Mouse (Mus musculus) thymus, adult 18-20 months (tissue): Measurements from ENCODE around the gene Zbtb25.

ENCODE experiments used
- DNase-seq, 2 experiments: peaks; one replicate each; pipeline ENCODE4 v3.0.0; 2022; ENCODE audit warnings: mixed read lengths in 2 of 2

Zbtb25 gene

DNA sequence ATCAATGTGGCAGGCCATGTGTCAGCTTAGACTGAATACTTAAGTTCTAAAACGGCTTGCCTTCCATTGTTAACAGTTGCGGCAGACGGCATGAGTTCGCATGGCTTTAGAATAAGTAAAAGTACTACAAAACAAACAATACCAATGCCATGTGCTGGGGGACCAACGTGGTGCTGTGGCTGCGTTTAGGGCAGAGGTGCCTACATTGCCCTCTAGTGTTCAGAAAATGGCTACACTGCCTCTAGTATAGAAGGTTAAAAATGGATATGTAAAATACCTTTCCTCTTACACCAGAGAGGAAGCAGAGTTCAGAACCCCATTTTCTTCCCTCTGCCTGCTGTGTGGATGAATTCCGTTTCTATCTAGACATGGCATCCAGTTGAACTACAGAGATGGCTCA, 7.2 kb upstream of the Zbtb25 start:
- no peak for DNase-seq

DNA sequence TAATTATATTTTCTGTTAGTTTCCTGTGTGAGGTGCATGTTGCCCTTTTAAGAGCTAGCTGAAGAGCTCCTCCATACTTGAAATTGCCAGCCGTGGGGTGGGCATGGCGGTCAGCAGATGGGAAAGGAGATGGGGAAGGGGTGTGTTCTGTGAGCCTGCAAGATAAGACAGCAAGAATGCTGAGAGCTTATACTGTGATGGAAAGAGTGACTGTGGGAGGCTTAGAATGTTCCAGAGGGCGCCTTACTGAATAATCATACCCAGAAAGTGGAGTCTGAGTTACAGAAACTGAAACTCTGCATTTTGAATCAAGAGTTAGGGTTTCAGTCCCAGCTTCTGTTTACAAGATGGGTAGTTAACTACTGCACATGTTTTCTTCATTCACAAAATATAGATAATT, 6.1 kb upstream of the Zbtb25 start:
- DNase-seq = no peak

DNA sequence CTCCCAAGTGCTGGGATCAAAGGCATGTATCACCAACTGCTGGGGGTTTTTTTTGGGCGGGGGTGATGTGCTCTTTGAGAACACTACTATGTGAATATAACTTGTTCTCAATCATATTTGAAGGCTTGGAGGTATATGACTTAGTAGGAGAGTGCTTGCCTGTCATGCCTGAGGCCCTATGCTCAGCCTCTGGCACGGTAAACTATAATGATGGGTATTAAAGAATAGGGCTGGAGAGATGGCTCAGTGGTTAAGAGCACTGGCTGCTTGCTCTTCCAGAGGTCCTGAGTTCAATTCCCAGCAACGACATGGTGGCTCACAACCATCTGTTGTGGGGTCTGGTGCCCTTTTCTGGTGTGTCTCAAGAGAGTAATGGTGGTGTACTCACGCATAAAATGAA, 5.5 kb upstream of the Zbtb25 start:
- DNase-seq = no peak

DNA sequence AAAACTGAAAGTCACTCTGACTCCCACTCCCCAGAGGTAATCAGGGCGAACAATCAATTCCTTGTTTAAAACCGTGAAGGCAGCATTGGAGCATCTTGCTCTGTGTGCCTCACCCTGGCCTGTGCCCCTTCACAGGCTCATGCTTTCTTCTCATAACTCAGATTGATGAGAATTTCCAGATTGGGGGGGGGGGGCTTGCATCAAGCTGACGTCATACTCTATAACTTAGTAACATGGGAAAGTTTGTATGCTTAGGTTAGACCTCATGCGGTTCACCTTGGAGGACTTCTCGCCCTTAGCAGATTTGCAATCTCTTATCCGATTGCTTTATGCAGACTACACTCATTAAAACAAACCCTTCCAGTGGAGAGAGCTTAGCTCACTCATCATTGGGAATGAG, 4.6 kb upstream of the Zbtb25 start:
- DNase-seq = no peak

DNA sequence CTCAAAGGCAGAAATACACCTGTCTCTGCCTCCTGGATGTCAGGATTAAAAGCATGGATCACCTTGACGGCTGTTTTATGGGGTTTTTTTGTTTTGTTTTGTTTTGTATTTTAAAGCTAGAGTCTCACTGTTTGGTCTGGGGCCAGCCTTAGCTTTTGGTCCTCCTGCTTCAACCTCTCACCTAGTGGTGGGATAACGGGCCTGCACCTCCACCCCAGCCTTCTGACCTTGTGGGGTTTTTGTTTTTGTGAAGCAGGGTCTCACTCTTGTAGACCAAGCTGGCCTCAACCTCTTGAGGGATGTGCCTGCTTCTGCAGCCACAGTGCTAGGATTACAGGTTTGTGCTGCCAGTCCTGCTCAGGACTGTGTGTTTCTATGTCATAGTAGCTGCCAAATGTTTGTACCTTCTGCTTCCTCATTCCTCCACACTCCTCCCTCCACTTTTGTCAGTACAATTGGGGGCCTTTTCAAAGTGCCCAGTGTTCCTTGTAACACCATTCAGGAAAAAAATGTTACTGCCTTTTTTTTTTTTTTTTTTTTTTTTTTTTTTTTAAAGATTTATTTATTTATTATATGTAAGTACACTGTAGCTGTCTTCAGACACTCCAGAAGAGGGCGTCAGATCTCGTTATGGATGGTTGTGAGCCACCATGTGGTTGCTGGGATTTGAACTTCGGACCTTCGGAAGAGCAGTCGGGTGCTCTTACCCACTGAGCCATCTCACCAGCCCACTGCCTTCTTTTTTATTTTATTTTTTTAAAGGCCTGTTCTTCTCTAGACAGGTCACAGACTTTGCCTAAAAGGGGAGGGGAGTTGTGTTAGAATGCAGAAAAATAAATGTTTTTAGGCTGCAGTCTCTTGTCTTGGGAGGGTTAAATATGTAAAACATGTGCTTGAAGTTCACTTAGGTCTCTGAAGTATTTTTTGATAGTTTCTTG, 3.7 kb upstream of the Zbtb25 start:
- DNase-seq = no peak

DNA sequence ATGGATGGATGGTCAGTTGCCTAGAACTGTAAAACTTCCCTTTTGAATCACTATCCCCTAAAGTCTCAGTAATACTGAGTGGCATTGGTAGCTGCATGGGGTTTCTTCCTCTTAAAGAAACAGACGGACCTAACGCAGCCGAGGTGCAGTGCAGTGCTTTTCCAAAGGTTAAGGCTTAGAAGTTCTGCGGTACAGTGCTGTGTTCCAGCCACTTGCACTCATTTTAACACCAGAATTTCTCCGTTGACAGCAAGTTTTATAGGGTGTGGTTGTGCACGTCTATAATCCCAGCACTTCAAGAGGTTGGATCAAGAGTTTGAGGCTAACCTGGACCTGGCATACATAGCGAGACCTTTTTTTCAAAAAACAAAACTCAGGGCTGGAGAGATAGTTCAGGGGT, 2.6 kb upstream of the Zbtb25 start:
- no peak for DNase-seq

DNA sequence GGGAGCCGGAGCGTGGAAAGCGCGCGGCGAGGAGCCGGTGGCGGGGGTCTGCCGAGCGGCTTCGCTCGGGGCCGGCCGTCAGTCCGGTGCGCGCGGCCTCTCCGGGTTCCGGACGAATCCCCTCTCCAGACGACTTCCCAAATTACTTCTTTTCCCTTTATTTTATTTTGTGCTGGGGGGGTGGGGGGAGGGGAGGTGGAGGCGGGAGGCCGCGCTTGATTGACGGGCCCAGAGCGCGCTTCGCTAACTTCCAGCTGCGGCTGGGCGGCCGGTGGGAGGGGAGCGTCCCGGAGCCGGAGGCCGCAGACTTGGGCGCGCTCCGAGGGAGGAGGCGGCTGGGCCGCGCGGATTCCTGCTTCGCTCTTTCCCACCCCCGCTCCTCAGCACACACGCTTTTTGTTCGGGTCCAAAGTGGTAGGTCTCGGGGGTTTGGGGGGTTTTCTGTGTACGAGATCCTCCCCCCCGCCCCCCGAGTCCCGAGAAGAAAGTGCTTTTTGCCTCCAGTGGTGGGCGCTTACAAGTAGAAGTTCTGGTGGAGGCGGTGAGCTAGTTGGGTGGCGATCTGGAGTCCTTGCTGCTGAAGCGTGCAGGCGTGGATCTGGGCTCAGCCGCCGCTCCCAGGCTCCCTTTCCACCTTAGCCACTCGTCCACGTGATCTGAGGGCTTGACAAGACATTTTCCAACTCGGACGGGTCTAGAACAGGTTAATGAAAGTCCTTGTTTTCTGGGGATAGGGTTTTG, 1.6 kb upstream of the Zbtb25 start:
- peak; percentile 65 to 70 for DNase-seq

DNA sequence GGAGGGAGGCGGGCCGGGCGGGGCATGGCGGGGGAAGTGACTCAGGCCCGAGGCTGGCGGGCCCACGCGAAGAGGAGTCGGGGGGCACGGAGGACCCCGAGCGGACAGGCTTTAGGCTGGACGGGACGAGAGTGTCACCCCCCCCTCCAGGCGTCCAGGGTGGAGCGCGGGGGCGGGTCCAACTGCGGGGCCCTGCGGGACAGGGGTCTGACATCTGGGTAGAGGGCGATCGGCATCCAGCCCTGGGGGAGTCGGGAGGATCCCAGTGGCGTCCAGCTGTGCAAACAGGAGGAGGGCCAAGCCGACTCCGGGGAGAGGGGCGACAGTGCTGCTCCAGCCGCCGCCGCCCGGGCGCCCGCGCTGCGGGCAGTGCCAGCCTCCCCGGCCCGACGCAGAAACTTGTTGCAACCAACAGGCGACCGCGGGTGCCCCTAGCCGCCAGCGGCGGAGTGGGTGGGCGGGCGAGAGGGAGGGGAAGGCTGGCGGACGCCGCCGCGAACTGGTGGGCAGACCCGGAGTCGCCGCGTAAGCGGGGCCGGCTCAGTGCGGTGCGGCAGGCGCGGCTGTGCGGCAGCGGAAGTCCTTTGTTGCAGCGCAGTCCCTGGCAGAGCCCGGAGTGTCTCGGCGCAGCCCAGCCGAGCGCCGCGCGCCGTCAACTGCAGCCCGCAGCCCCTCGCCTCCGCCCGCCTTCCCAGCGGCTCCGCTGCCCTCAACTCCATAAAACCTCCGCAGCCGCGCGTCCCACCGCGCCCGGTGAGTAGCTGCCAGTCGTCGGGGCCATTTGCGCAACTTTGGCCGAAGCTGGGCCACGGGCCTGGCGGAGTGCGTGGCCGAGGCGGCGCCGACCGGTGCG, 802 bp upstream of the Zbtb25 start, which contains the start of gene Zbtb1:
TSS of gene Zbtb1 (plus strand) at position 289 of the 853 bp plus-strand sequence.
- DNase-seq = peak; percentile 78 to 81

DNA sequence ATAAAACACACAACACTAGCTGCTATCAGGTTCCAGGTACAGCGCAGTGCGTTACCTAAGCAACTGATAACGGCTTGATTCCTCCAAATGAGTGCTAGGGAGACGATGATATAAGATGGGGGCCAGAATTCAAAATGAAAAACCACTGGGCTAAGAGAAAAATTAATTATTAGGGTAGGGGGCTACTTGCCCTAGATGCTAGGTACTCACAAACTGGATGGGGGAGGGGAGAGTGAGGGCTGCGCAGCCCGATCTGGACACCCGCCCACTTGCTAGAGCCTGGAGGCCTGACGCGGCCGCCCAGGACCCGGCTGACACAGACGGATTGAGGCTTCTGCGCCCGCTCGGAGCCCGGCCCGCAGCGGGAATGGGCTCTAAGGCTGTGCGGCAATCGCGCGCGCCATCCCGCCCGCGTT, 604 bp downstream of the Zbtb25 start:
- no peak for DNase-seq

DNA sequence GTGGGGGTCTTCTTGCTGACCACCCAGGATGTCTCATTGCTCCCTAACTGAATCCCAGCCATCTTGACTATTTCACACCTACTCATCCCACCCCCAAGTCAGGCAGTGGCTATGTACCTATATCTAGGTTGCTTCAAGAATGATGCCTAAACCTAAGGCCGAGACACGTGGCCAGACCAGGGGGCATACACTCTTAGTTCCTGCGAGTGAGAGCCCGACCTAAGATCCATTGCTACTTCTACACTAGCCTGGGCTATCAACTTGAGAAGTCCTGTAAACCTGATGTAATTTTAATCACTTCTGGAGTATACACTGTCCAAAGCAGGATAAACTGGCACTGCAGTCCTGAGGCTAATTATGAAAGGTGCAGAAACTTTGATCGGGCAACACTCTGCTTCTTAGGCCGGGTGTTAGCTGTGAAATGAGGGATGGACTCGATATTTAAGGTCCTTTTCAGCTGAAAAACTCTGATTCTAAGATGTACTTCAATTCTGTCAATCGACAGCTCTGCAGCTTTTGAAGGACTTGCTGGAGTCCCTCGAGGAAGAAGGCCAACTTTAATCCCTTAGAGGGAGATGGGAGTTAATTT, 1.1 kb downstream of the Zbtb25 start:
- DNase-seq = no peak

DNA sequence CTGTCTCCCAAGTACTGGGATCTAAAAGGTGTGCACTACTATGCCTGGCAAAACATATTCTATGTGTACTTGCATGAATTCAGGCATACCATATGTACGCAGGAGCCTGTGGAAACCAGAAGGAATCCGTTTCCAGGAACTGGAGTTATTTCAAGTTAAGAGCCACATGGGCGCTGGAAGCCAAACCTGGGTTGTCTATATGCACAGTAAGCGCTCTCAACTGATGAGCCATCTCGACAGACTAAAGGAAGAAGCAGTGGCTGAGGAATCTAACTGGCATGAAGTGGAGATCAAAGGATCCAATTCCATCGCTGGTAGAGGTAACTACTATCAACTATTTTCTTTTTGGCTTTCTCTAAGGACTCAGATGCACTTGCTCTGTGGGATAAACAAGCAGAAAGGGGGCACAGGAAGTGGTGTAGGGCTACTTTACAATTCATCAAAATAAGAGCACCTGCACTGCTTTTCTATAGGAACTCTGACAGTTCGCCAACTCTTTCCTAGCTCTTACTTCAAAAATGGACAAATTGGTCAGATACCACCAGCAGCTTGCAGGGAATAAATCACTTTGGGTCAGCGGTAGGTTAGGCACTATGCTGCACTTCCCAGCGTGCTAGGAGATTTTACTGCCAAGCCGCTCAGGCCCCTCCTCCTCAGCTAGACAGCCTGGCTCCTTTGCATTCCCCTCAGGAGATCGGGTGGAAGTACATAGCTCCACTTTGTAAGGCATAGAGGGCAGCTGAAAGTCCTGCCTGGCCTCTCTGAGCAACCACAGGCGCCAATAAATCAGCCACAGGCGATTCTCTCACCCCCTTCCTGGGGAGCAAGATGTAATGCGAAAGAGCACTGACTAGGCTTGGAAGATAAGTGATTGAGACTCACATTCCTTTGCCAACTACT, 2.1 kb downstream of the Zbtb25 start:
- no peak for DNase-seq

DNA sequence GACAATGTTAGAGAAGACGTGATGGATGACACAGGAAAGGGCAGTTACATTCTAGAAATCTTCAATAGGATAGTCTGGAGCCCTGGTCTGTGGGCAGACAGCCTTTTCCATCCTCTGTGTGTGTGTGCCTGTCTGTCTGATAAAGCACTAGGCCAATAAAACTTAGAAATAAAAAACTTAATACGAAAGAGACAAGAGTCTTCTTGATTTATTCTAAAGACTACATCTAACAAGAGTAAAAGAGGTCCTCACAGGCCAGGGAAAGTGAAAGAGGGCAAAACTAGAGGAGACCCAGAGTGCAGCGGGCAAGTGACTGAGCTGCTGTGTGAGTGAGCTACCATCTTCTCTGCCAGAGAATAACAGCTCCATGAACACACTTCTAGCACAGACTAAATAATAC, 3.1 kb downstream of the Zbtb25 start:
- DNase-seq = no peak

DNA sequence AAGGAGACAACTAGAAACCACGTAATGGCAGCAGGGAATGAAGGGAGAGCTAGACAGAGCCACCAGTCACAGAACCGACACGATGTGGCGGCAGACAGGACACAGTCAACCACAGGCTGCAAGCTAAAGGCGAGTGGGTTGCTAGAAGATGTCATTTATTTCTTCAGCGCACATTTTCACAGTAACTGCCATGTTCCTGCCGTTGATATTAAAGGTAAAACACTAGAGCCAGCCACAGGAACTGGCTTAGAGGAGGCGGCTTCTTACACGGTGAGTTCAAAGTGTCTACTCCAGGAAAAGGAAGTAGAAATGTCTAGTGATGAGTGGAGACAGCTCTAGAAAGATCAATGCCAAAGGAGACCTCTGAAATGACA, 7.1 kb downstream of the Zbtb25 start:
- DNase-seq = no peak

DNA sequence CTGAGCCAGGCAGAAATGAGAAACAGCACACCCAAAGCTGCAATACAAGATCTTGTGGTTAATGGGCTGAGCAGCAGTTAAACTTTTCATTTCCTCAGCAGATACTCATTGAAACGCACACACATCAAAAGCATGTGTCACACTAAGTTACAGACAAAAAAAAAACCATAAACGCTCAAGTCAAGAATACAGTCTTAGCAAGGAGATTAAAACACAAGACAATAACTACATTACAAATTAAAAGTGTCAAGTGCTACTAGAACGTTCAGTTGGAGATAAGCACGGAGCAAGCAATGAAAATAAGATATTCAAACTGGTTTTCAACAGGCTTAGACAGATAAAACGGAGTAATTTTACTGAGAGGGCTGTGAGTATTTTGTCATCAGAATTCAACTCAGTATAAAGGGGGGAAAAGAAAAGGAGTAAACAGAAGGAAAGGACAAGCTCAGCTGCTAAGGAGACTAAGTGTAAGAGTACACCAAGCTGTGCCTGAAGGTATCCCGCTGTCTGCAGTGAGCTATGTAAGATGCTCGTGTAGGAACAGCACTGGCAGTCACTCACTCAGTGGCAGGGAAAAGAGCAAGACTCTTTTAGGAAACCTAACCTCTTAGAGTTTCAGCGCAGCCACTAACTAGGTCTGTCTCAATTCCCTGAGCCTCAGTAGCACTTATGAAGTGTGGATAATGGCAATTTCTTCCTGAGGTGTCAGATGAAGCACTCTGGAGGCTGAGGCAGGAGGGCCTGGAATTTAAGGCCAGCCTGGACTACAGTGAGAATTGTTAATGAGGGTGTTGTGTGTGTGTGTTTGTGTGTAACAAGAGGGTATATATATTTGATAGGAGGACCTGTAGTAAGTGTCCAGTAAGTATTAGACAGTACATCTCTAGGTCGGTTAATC, 7.7 kb downstream of the Zbtb25 start:
- DNase-seq = no peak

DNA sequence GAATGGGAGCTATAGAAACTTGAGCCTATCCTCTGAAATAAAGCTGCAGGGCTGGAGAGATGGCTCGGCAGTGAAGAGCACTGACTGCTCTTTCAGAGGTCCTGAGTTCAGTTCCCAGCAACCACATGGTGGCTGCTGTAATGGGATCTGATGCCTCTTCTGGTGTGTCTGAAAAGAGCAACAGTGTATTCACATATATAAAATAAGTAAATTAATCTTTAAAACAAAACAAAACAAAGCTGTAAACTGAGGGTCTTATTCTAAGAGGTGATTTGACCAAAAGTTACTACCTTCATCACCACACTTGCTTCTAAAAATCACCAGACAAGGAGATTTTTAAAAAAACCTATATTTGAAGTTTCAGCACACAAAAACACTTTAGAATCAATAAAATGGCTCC, 8.5 kb downstream of the Zbtb25 start:
- DNase-seq = no peak

DNA sequence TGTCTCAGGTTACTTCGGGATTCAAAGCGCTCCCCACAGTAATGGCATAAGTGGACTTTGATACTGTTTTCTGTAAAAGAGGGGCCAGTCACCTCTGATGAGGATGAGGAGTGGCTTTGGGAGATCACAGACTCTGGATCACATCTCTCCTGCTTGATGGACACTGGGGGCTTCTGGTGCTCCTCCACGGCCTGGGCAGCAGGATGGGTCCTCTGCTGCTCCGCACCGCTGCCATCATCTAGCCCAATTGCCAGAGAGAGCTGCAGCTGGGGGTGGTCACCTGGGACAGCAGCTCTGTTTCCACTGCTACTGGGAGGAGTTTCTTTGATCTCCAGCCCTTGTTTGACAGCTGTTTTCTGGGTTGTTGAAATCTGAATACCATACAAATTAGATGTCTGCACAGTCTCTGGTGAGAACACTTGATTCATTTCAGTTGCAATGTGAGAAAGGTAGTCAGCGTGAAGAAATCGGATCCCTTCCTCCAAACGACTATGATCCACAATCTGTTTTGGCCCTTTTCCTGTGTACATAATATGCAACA, 19.7 kb downstream of the Zbtb25 start:
- DNase-seq = no peak

DNA sequence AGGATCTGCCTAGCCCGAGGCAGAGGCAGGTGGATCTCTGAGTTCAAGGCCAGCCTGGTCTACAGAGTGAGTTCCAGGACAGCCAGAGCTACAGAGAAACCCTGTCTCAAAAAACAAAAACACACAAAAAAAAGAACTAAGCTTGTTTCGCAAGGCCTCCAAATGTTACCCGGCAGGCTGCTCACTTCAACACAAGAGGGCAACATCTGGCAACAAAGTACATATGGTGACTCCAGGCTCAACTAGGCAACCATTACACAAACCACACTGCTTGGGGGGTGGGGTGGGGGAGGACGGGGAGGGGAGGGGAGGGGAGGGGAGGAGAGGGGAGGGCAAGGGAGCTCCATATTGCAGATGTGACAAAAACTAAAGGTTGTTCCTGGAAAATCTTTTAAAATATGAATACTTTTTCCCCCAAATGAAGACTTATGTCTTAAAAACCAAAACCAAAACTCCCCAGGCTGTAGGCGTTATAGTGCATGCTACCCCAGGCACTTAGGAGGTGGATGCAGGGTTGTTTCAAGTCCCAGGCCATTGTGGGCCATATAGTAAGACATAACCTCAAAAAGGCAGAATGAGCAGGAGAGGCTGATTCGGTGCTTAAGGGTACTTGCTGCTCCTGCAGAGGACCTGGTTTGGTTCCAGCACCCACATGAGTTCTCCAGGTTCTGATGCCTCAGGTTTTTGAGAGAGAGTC, 23.5 kb downstream of the Zbtb25 start:
- DNase-seq = peak in 1 of 2 experiments; percentile 30

DNA sequence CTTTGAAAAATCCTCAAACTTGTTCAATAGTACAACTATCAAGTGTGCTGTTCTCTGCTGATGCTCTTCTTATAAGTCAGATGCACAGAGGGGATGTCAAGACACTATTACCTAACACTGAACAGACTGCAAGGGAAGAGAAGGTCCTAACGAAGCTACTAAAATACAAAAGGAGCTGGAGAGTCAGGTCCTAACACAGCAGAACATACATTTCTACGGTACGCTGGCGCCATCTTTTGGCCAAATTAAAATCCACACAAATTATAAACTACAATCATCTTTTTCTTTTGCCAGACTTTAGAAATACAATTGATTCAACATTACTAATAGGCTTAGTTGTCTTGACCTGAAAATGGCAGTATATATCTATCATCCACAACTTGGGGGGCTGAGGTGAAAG, 28.3 kb downstream of the Zbtb25 start:
- no peak for DNase-seq

DNA sequence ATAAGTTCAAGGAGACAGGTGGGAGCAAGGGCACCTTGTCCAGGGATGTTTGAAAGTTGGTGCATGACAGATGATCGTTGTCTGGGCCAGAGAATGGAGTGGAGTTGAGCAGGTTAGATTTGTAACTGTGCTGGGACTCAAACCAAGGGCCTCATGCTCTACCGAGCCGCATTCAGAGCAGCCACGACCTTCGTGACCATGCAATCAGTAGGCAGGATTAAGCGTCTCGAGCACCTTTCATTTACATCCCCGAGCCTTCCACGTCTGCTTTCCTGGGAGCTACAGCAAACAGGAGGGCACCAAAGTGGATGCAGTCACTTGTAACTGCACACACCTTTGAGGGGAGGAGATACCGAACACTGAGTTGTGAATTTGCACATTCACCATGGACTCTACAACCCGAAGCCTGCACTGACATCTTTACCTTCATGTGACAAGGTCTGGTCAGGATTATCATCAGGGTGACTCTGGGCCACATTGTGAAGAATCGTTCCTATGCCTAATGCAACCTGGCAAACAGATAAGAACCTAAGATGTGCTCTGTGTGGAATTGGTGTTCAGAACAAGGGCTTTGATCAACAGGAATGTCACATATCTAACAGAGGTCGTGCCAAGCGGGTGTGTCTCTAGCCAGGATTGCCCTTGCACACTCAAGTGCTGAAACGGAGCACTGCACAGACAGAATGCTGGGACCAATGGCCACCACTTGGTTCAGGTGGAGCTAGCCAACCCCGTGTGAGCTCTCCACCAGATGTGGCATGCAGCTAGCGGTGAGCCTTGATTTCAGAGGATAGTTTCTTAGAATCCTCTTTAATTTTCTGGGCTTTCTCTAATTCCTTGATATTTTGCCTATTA, 33.1 kb downstream of the Zbtb25 start:
- DNase-seq = no peak
